Mouse (Mus musculus): Measurements from ENCODE around the gene Gng5.

Gene Gng5

GRCm38 (mm10) chr3:146499431-146500002 lies at the start of gene Gng5, which contains the start of gene Spata1:
TSS of gene Gng5 (plus strand) at chr3:146499807.
TSS of gene Spata1 (minus strand) at chr3:146499753.
- no peak for TF ChIP-seq GATA4 (IDR thresholded peaks at IDR 0.05; ENCODE audit: insufficient replicate concordance, low read length)

- TF ChIP-seq GATA4 (IDR thresholded peaks at IDR 0.05; ENCODE audit: insufficient replicate concordance, low read length): no peak
These were observed 49.2 kb upstream of the Gng5 start for GRCm38 (mm10) chr3:146450371-146450841.

- TF ChIP-seq GATA4 (IDR thresholded peaks at IDR 0.05; ENCODE audit: insufficient replicate concordance, low read length): no peak
These were observed 48.2 kb upstream of the Gng5 start for GRCm38 (mm10) chr3:146451375-146451774.

GRCm38 (mm10) chr3:146462939-146463338 lies 36.7 kb upstream of the Gng5 start:
- no peak for TF ChIP-seq GATA4 (IDR thresholded peaks at IDR 0.05; ENCODE audit: insufficient replicate concordance, low read length)

GRCm38 (mm10) chr3:146469226-146469625 lies 30.4 kb upstream of the Gng5 start:
- TF ChIP-seq GATA4 (IDR thresholded peaks at IDR 0.05; ENCODE audit: insufficient replicate concordance, low read length): no peak

GRCm38 (mm10) chr3:146472657-146473056 lies 26.9 kb upstream of the Gng5 start:
- no peak for TF ChIP-seq GATA4 (IDR thresholded peaks at IDR 0.05; ENCODE audit: insufficient replicate concordance, low read length)

GRCm38 (mm10) chr3:146473741-146474140 lies 25.9 kb upstream of the Gng5 start:
- no peak for TF ChIP-seq GATA4 (IDR thresholded peaks at IDR 0.05; ENCODE audit: insufficient replicate concordance, low read length)

- no peak for TF ChIP-seq GATA4 (IDR thresholded peaks at IDR 0.05; ENCODE audit: insufficient replicate concordance, low read length)
These were observed 25.2 kb upstream of the Gng5 start for GRCm38 (mm10) chr3:146474428-146474827.

- no peak for TF ChIP-seq GATA4 (IDR thresholded peaks at IDR 0.05; ENCODE audit: insufficient replicate concordance, low read length)
These were observed 17.6 kb upstream of the Gng5 start for GRCm38 (mm10) chr3:146482044-146482443.

GRCm38 (mm10) chr3:146486464-146486863 lies 13.1 kb upstream of the Gng5 start:
- TF ChIP-seq GATA4 (IDR thresholded peaks at IDR 0.05; ENCODE audit: insufficient replicate concordance, low read length): no peak

- no peak for TF ChIP-seq GATA4 (IDR thresholded peaks at IDR 0.05; ENCODE audit: insufficient replicate concordance, low read length)
These were observed 4.7 kb upstream of the Gng5 start for GRCm38 (mm10) chr3:146494941-146495340.

GRCm38 (mm10) chr3:146498989-146499388 lies 618 bp upstream of the Gng5 start:
- TF ChIP-seq GATA4 (IDR thresholded peaks at IDR 0.05; ENCODE audit: insufficient replicate concordance, low read length): no peak

- no peak for TF ChIP-seq GATA4 (IDR thresholded peaks at IDR 0.05; ENCODE audit: insufficient replicate concordance, low read length)
These were observed 599 bp downstream of the Gng5 start for GRCm38 (mm10) chr3:146500003-146500809.

GRCm38 (mm10) chr3:146500810-146501201 lies 1.2 kb downstream of the Gng5 start:
- TF ChIP-seq GATA4 (IDR thresholded peaks at IDR 0.05; ENCODE audit: insufficient replicate concordance, low read length): no peak

- TF ChIP-seq GATA4 (IDR thresholded peaks at IDR 0.05; ENCODE audit: insufficient replicate concordance, low read length): no peak
These were observed 2.1 kb downstream of the Gng5 start for GRCm38 (mm10) chr3:146501601-146502123.

- TF ChIP-seq GATA4 (IDR thresholded peaks at IDR 0.05; ENCODE audit: insufficient replicate concordance, low read length): no peak
These were observed 7.1 kb downstream of the Gng5 start for GRCm38 (mm10) chr3:146506711-146507110.
